In genomic region chr3:21962360-21962782, GRCm38 (mm10) we compare ENCODE assay signal across 10 mouse cellular contexts.
A peak's percentile ranks its signal among the peaks of the same experiment; 100 is the strongest.
DNase-seq lines count a peak whose midpoint lies in the region; ATAC-seq and TF ChIP-seq lines count a peak whose summit lies in the region.
"Had no signal": no experiment of that assay in that cellular context is flagged by ENCODE, and none has a peak within 500 bp of the region (broad histone marks: within the 10 kb centered on the region; RNA-seq: fewer than 3 reads in every experiment).

No protein-coding gene starts in this region.

- no peak for DNase-seq in heart, adult 2 months
- DNase-seq in 3134 (ENCODE audit: extremely low read depth, insufficient read length, low spot score) = peak; percentile 55
- peak; percentile 59 for DNase-seq in adrenal gland, postnatal 14 days
- peak; percentile 31 for DNase-seq in lung, adult 2 months
- DNase-seq in cerebellum, postnatal 4 days (ENCODE audit: low spot score in 2 of 2) = no peak
- DNase-seq in layer of hippocampus, postnatal 25 days (ENCODE audit: extremely low spot score in 1 of 2, low spot score in 1 of 2) = no peak
- DNase-seq in gastrocnemius, postnatal 14 days = no peak
- DNase-seq: cerebellum, adult 9-10 months had no signal

- 48% methylated on average over 7 of the region's 7 CpGs for WGBS in heart, adult 2 months
- 57% methylated on average over 7 of the region's 7 CpGs for WGBS in heart, embryonic 12.5 days
- WGBS in lung, adult 2 months = 10% methylated on average over 7 of the region's 7 CpGs

- intact Hi-C loops in heart, adult 2 months (cut with DNase I) = loop anchor here (5.0 kb wide), 1 partner anchor 35 kb away; no protein-coding TSS in a partner anchor
- intact Hi-C loops in gastrocnemius, postnatal 14 days (cut with DNase I; ENCODE audit: low total_unique reads) = no loop called here

- no peak overlapping the region for H3K4me2 ChIP-seq in heart, embryonic 12.5 days
- H3K4me2 ChIP-seq: neural tube, embryonic 12.5 days had no signal

- H3K9ac ChIP-seq in heart, adult 2 months (ENCODE audit: low read depth, low read length) = no peak overlapping the region
- H3K9ac ChIP-seq in heart, embryonic 12.5 days = no peak overlapping the region
- H3K9ac ChIP-seq: neural tube, embryonic 12.5 days had no signal

- TF ChIP-seq EP300 in heart, adult 2 months (IDR thresholded peaks at IDR 0.05; ENCODE audit: insufficient read depth, low read depth, low read length) = no peak

- no peak for TF ChIP-seq POLR2A in heart, adult 2 months (IDR thresholded peaks at IDR 0.05; ENCODE audit: insufficient read depth, low read depth, low read length)
- no peak for TF ChIP-seq POLR2A in lung, adult 2 months (IDR thresholded peaks at IDR 0.05; ENCODE audit: borderline replicate concordance, extremely low read depth, low read depth, low read length)

- H3K9me3 ChIP-seq in heart, embryonic 12.5 days (replicated peaks) = no peaks in the 10 kb centered on the region
- H3K9me3 ChIP-seq: neural tube, embryonic 12.5 days had no signal

- no peak overlapping the region for H3K4me3 ChIP-seq in heart, adult 2 months
- no peak overlapping the region for H3K4me3 ChIP-seq in heart, embryonic 12.5 days
- H3K4me3 ChIP-seq in lung, adult 2 months (replicated peaks; ENCODE audit: extremely low read depth, low read depth, low read length) = no peak overlapping the region
- H3K4me3 ChIP-seq: neural tube, embryonic 12.5 days had no signal

- TF ChIP-seq CTCF in heart, adult 2 months (IDR thresholded peaks at IDR 0.05) = no peak
- no peak for TF ChIP-seq CTCF in lung, adult 2 months (IDR thresholded peaks at IDR 0.05; ENCODE audit: insufficient read depth, low read length)

- no peaks in the 10 kb centered on the region for H3K79me2 ChIP-seq in heart, adult 2 months (replicated peaks; ENCODE audit: control insufficient read depth, insufficient read depth, low read length)

- ATAC-seq in heart, embryonic 12.5 days (ENCODE audit: insufficient number of reproducible peaks, low FRiP score) = no peak

- peaks cover 20% of the 10 kb centered on the region for H3K4me1 ChIP-seq in heart, adult 2 months (ENCODE audit: control insufficient read depth, insufficient read depth, low read length)
- peaks cover 39% of the 10 kb centered on the region for H3K4me1 ChIP-seq in heart, embryonic 12.5 days (replicated peaks)
- H3K4me1 ChIP-seq in lung, adult 2 months (ENCODE audit: control insufficient read depth, insufficient read depth, low read length) = peaks cover 30% of the 10 kb centered on the region
- H3K4me1 ChIP-seq: neural tube, embryonic 12.5 days had no signal

- H3K36me3 ChIP-seq in heart, adult 2 months (ENCODE audit: control insufficient read depth, insufficient read depth, low read length) = peaks cover 13% of the 10 kb centered on the region
- H3K36me3 ChIP-seq in heart, embryonic 12.5 days = no peaks in the 10 kb centered on the region
- H3K36me3 ChIP-seq: neural tube, embryonic 12.5 days had no signal

- H3K27ac ChIP-seq in heart, adult 2 months = peak overlapping the region; percentile 2
- no peak overlapping the region for H3K27ac ChIP-seq in heart, embryonic 12.5 days (ENCODE audit: poor library complexity, severe bottlenecking)
- H3K27ac ChIP-seq: neural tube, embryonic 12.5 days had no signal

- H3K27me3 ChIP-seq in heart, adult 2 months (ENCODE audit: control insufficient read depth, insufficient read depth, low read length) = no peaks in the 10 kb centered on the region
- no peaks in the 10 kb centered on the region for H3K27me3 ChIP-seq in heart, embryonic 12.5 days (replicated peaks)
- H3K27me3 ChIP-seq: neural tube, embryonic 12.5 days had no signal

Comparison
In these comparisons a context has a peak if more than half of its experiments do, and no peak if none do; other contexts are left out.
1. DNase-seq: peak in 3134 (single experiment), adrenal gland, postnatal 14 days (single experiment) and lung, adult 2 months (single experiment); none in heart, adult 2 months (0 of 2), cerebellum, postnatal 4 days (0 of 2), layer of hippocampus, postnatal 25 days (0 of 2) and gastrocnemius, postnatal 14 days (single experiment).